Mouse (Mus musculus) small intestine, adult 2 months (tissue): ENCODE data around the gene Ranbp17. TPM values are rescaled to one million over a fixed set of nuclear protein-coding genes. Genes with fewer than 3 reads are reported as not detected.

Source experiments
- H3K27ac ChIP-seq: fragments of 200-500 bp; 2 replicates; pipeline ENCODE4 v1.5.1; 2012; ENCODE audit warnings: low read depth, low read length, control low read depth, inconsistent platforms; ENCODE audit not compliant: insufficient read depth
- H3K27me3 ChIP-seq: fragments of 200-500 bp; 2 replicates; pipeline ENCODE4 v1.6.1; 2012; ENCODE audit warnings: mild to moderate bottlenecking, moderate library complexity, low read length, inconsistent platforms; ENCODE audit not compliant: control insufficient read depth, insufficient read depth
- H3K36me3 ChIP-seq: fragments of 200-500 bp; 2 replicates; pipeline ENCODE4 v1.6.1; 2012; ENCODE audit warnings: mild to moderate bottlenecking, low read length, control low read depth, inconsistent platforms; ENCODE audit not compliant: control insufficient read depth, insufficient read depth
- H3K4me1 ChIP-seq: fragments of 200-500 bp; 2 replicates; pipeline ENCODE4 v1.6.1; 2012; ENCODE audit warnings: low read length, inconsistent platforms, mixed read lengths; ENCODE audit not compliant: control insufficient read depth, insufficient read depth, insufficient read length
- H3K4me3 ChIP-seq: fragments of 200-500 bp; 2 replicates; pipeline ENCODE4 v1.5.1; 2012; ENCODE audit warnings: low read depth, mild to moderate bottlenecking, control low read depth, inconsistent platforms, low read length, moderate library complexity
- CTCF ChIP-seq: fragments of 200-500 bp; IDR thresholded peaks from 2 replicates; pipeline ENCODE4 v1.5.1; 2012; ENCODE audit warnings: low read depth, mild to moderate bottlenecking, control low read depth, inconsistent platforms, low read length, moderate library complexity, mixed read lengths; ENCODE audit not compliant: insufficient replicate concordance, insufficient read length; ENCODE audit errors: extremely low read depth
- POLR2A ChIP-seq: fragments of 200-500 bp; IDR thresholded peaks from 2 replicates; pipeline ENCODE4 v1.6.1; 2012; ENCODE audit warnings: low read depth, mild to moderate bottlenecking, control low read depth, inconsistent platforms, low read length, moderate library complexity
- WGBS: fragments of 180-500 bp; shearing (Covaris S2); methylation state at CpG from one replicate; pipeline ENCODE4 v1.1.7; 2018; 5-methylcytosine and 5-hydroxymethylcytosine counted together
- polyA plus RNA-seq: library from polyadenylated mRNA; depleted of rRNA; stranded (reverse); fragments of >200 nt; gene quantifications from 2 replicates; pipeline ENCODE4 v1.2.3, GENCODE M21; 2012

Gene Ranbp17
- polyA plus RNA-seq, 1 experiment: 0.13 TPM

GRCm38 (mm10) chr11:33234134-33234533 is 279.4 kb downstream of the Ranbp17 start:
- WGBS: 70% methylated on average over 3 of the region's 3 CpGs
- Histone ChIP-seq H3K4me1 (no peaks in the 10 kb centered on the region), H3K4me3 (no peak overlapping the region), H3K36me3 (no peaks in the 10 kb centered on the region), H3K27ac (no peak overlapping the region), H3K27me3 (no peaks in the 10 kb centered on the region)
- TF ChIP-seq POLR2A: no peak
- TF ChIP-seq CTCF: no peak

- TF ChIP-seq POLR2A: no peak
- TF ChIP-seq CTCF: no peak
- WGBS: 67% methylated on average over 5 of the region's 5 CpGs
- H3K27ac ChIP-seq: no peak overlapping the region
Observed at GRCm38 (mm10) chr11:33232056-33232455, 281.5 kb downstream of the Ranbp17 start.

GRCm38 (mm10) chr11:33228186-33228585 is 285.4 kb downstream of the Ranbp17 start:
- WGBS: 84% methylated on average over 2 of the region's 2 CpGs
- no peak overlapping the region for H3K27ac ChIP-seq
- H3K4me1 ChIP-seq: no peaks in the 10 kb centered on the region
- H3K4me3 ChIP-seq: no peak overlapping the region
- H3K27me3 ChIP-seq: no peaks in the 10 kb centered on the region
- TF ChIP-seq CTCF (no peak), POLR2A (no peak)
- H3K36me3 ChIP-seq: no peaks in the 10 kb centered on the region

More at GRCm38 (mm10) chr11:33232056-33232455, 281.5 kb downstream of the Ranbp17 start:
- H3K27me3 ChIP-seq: no peaks in the 10 kb centered on the region
- no peaks in the 10 kb centered on the region for H3K36me3 ChIP-seq
- H3K4me3 ChIP-seq: no peak overlapping the region
- H3K4me1 ChIP-seq: no peaks in the 10 kb centered on the region

GRCm38 (mm10) chr11:33226516-33226915 is 287.0 kb downstream of the Ranbp17 start:
- Histone ChIP-seq H3K27me3 (no peaks in the 10 kb centered on the region), H3K4me3 (no peak overlapping the region), H3K4me1 (0 out of 2 replicates have a peak, but pooled peaks cover 2% of the 10 kb centered on the region), H3K36me3 (no peaks in the 10 kb centered on the region), H3K27ac (no peak overlapping the region)
- 83% methylated on average over 8 of the region's 8 CpGs for WGBS
- no peak for TF ChIP-seq POLR2A
- TF ChIP-seq CTCF: no peak

GRCm38 (mm10) chr11:33221566-33222365 is 291.8 kb downstream of the Ranbp17 start:
- no peak for TF ChIP-seq CTCF
- WGBS: 62% methylated on average over 11 of the region's 11 CpGs
- H3K27me3 ChIP-seq: no peaks in the 10 kb centered on the region
- H3K4me1 ChIP-seq: 0 out of 2 replicates have a peak, but pooled peaks cover 2% of the 10 kb centered on the region
- H3K4me3 ChIP-seq: no peak overlapping the region
- no peaks in the 10 kb centered on the region for H3K36me3 ChIP-seq
- no peak overlapping the region for H3K27ac ChIP-seq

GRCm38 (mm10) chr11:33220763-33221162 is 292.8 kb downstream of the Ranbp17 start:
- Histone ChIP-seq H3K27me3 (no peaks in the 10 kb centered on the region), H3K4me1 (0 out of 2 replicates have a peak, but pooled peaks cover 2% of the 10 kb centered on the region), H3K36me3 (no peaks in the 10 kb centered on the region), H3K4me3 (no peak overlapping the region), H3K27ac (no peak overlapping the region)
- WGBS: 88% methylated on average over 7 of the region's 7 CpGs
- TF ChIP-seq CTCF: no peak
- no peak for TF ChIP-seq POLR2A

GRCm38 (mm10) chr11:33217384-33218079 is 296.0 kb downstream of the Ranbp17 start:
- H3K36me3 ChIP-seq: no peaks in the 10 kb centered on the region
- H3K4me3 ChIP-seq: no peak overlapping the region
- H3K4me1 ChIP-seq: 0 out of 2 replicates have a peak, but pooled peaks cover 2% of the 10 kb centered on the region
- no peak overlapping the region for H3K27ac ChIP-seq
- WGBS: 59% methylated on average over 8 of the region's 8 CpGs
- H3K27me3 ChIP-seq: no peaks in the 10 kb centered on the region
- TF ChIP-seq POLR2A (no peak), CTCF (no peak)
